Mouse (Mus musculus) hindbrain, postnatal 0 days (tissue): ENCODE data around the gene Crygb. TPM values are rescaled to one million over a fixed set of nuclear protein-coding genes. Genes with fewer than 3 reads are reported as not detected.

ENCODE experiments used
- ATAC-seq: fragments of 200-750 bp; cut with Nextera tagmentation; 2 replicates; pipeline ENCODE4 v1.8.0; 2017; ENCODE audit warnings: mild to moderate bottlenecking, moderate TSS enrichment, moderate library complexity
- DNase-seq: peaks from one replicate; pipeline ENCODE4 v3.0.0-alpha.2; 2015; ENCODE audit warnings: low spot score
- H3K27ac ChIP-seq: fragments of 300-500 bp; sonication (generic); 2 replicates; pipeline ENCODE4 v1.5.1; 2014; ENCODE audit warnings: mild to moderate bottlenecking
- H3K27me3 ChIP-seq: fragments of 300-500 bp; sonication (generic); 2 replicates; pipeline ENCODE4 v1.6.1; 2014; ENCODE audit warnings: low read length, mixed read lengths; ENCODE audit not compliant: insufficient read depth
- H3K36me3 ChIP-seq: fragments of 300-500 bp; sonication (generic); 2 replicates; pipeline ENCODE4 v1.6.1; 2014; ENCODE audit warnings: low read length, mixed read lengths; ENCODE audit not compliant: insufficient read depth
- H3K4me1 ChIP-seq: fragments of 300-500 bp; sonication (generic); 2 replicates; pipeline ENCODE4 v1.6.1; 2014; ENCODE audit warnings: antibody characterized with exemption, low read length, mixed read lengths; ENCODE audit not compliant: insufficient read depth
- H3K4me2 ChIP-seq: fragments of 300-500 bp; sonication (generic); 2 replicates; pipeline ENCODE4 v1.6.1; 2014; ENCODE audit warnings: low read depth, mild to moderate bottlenecking, low read length, moderate library complexity, mixed read lengths
- H3K4me3 ChIP-seq: fragments of 300-500 bp; sonication (generic); 2 replicates; pipeline ENCODE4 v1.5.1; 2014; ENCODE audit warnings: low read length
- H3K9ac ChIP-seq: fragments of 300-500 bp; sonication (generic); replicated peaks from 2 replicates; pipeline ENCODE4 v1.6.1; 2014; ENCODE audit warnings: mild to moderate bottlenecking, low read length, moderate library complexity, mixed read lengths
- H3K9me3 ChIP-seq: fragments of 300-500 bp; sonication (generic); 2 replicates; pipeline ENCODE4 v1.6.1; 2016; ENCODE audit warnings: low read length, mixed read lengths
- CTCF ChIP-seq: IDR thresholded peaks from 2 replicates; pipeline ENCODE4 v1.5.1; 2016; ENCODE audit warnings: antibody characterized with exemption, control low read depth, low read depth
- WGBS: fragments of 180-500 bp; shearing (Covaris S2); extraction: QIAGEN DNeasy Blood & Tissue Kit; methylation state at CpG from one replicate; pipeline ENCODE4 v1.1.7; 2014; 5-methylcytosine and 5-hydroxymethylcytosine counted together
- polyA plus RNA-seq: library from polyadenylated mRNA; unstranded; fragments of >200 nt; fragmentation: Nextera tagmentation; extraction: Ambion mirVana; gene quantifications from 2 replicates; pipeline ENCODE4 v1.2.1, GENCODE M21; 2015
- total RNA-seq: library from RNA; depleted of rRNA; stranded (reverse); fragments of >200 nt; gene quantifications from 2 replicates; pipeline ENCODE4 v1.2.3, GENCODE M21; 2014

Gene Crygb
- total and polyA plus RNA-seq, 2 experiments from 2014 or later: 0.40 TPM; not detected in 1

DNA sequence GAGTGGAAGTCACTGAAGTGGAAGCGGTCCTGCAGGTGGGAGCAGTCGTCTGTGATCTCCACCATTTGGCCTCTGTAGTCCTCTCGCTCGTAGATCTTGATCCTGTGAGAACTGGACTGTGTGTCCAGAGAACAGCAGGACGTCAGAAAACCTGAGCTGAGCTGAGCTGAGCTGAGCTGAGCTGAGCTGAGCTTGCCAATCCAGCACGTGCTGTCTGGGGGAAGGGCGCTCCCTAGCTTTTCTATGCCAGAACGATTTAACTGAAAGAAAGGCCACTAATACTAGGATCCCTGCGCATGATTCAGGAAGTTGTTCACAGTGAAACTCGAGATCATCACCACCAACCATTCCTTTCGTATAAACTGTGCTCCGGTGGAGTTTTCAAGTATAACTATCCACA is 33.3 kb downstream of the Crygb start:
- peak; percentile 53 for DNase-seq
- Histone ChIP-seq H3K27me3 (no peaks in the 10 kb centered on the region), H3K4me1 (no peaks in the 10 kb centered on the region), H3K36me3 (no peaks in the 10 kb centered on the region), H3K9me3 (no peaks in the 10 kb centered on the region), H3K9ac (no peak overlapping the region), H3K4me3 (no peak overlapping the region), H3K27ac (no peak overlapping the region), H3K4me2 (no peak overlapping the region)
- WGBS: 51% methylated on average over 11 of the region's 12 CpGs
- no peak for TF ChIP-seq CTCF
- ATAC-seq: peak; percentile 62

DNA sequence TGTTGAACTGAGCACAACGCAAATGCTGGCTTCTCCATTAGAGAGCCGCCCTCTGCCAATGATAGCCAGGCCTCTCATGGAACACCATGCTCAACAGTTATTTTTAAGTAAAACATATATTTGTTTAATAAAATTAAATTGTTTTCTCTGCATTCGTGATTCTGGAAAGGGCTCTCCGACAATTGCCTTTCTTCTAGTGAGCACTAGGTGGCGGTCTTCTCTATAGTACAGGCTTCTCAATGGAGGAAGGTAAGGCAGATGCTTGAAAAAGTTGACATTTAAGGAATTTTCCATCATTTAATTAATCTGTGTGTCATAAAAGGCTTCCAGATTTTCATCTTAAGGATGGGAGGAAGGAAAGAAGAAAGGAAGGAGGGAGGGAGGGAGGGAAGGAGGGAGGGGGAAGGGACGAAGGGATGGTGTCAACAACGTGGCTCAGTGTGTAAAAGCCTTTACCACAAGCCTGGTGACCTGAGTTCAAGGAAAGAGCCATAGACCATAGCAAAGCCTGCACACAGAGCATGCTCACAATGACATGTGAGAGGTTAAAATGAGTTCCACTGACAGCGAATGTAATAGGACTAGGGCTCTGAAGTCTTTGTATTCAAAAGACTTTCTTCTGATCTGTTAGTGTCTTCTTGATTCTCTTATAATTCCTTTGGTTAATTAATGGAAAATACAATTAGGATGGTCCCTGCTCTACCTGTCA is 35.5 kb downstream of the Crygb start:
- no peaks in the 10 kb centered on the region for H3K27me3 ChIP-seq
- no peak overlapping the region for H3K9ac ChIP-seq
- H3K4me3 ChIP-seq: no peak overlapping the region
- no peaks in the 10 kb centered on the region for H3K4me1 ChIP-seq
- H3K27ac ChIP-seq: no peak overlapping the region
- peak overlapping the region; percentile 21; the same call in 1 of the 2 replicates for H3K4me2 ChIP-seq
- 39% methylated on average over 8 of the region's 8 CpGs for WGBS
- no peak for ATAC-seq
- TF ChIP-seq CTCF: peak; percentile 72
- DNase-seq: peak; percentile 69
- H3K9me3 ChIP-seq: no peaks in the 10 kb centered on the region
- no peaks in the 10 kb centered on the region for H3K36me3 ChIP-seq

DNA sequence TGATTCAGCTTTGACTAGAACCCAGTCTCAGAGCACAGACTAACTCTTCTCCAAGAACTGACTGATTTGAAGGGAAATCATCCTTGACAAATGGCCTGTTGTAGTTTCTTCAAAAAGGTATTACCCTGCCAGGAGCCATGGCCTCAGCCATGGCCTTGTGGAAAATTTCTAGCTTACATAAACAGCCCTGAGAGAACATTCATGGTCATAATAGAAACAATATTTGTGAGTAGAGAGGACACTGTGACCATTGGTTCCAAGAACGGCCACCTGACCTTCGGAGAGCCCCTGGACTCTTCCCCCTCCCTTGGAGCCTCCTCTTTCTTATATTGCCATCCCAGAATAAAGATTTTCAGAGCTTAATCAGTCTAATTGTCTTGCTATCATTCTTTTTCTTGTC is 38.7 kb downstream of the Crygb start:
- H3K36me3 ChIP-seq: no peaks in the 10 kb centered on the region
- no peak overlapping the region for H3K27ac ChIP-seq
- TF ChIP-seq CTCF: no peak
- H3K4me3 ChIP-seq: no peak overlapping the region
- no peaks in the 10 kb centered on the region for H3K4me1 ChIP-seq
- ATAC-seq (no peak), DNase-seq (no peak)
- 81% methylated on average over 2 of the region's 2 CpGs for WGBS
- no peaks in the 10 kb centered on the region for H3K27me3 ChIP-seq
- no peak overlapping the region for H3K4me2 ChIP-seq
- H3K9me3 ChIP-seq: no peaks in the 10 kb centered on the region
- H3K9ac ChIP-seq: no peak overlapping the region

DNA sequence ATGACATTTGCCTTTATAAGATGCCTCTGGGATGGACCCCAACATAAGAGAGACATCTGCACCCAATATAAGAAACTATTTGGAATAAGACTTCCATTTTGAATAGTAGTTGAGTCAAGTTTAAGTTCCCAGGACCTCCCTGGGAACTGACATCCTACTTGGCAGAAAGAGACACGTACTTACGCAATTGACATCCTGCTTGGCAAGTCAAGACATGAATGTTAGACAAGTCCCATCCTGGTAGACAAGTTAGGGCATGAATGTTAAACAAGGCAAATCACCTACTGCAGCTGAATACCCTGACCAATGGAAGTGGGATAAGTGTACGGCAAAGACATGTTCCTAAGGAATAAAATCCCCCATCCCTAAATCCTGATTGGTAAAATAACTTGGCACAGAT is 40.3 kb downstream of the Crygb start:
- Histone ChIP-seq H3K27me3 (no peaks in the 10 kb centered on the region), H3K4me1 (no peaks in the 10 kb centered on the region), H3K36me3 (no peaks in the 10 kb centered on the region), H3K9me3 (no peaks in the 10 kb centered on the region), H3K27ac (no peak overlapping the region), H3K9ac (no peak overlapping the region), H3K4me2 (no peak overlapping the region), H3K4me3 (no peak overlapping the region)
- no peak for TF ChIP-seq CTCF
- no peak for ATAC-seq
- DNase-seq: no peak
- 93% methylated on average over 3 of the region's 3 CpGs for WGBS

DNA sequence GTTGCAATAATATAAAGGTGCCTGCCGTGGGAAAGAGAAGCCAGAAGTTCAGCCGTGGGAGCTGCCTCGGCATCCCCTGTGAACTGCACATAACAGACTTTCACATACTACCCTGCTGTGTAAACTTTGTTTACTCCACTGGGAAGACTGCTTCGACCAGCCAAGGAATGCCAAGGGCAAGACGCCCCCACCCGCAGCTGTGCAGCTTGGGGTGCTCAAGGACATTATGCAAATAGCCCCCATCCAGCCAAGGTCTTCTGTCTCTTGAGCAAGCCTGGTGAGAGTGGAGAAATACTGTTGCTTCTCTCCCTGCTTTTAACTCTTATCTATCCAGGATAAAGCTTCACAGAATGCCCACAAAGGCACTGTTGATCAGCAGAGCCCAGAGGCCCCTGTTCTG is 41.3 kb downstream of the Crygb start:
- no peak for ATAC-seq
- Histone ChIP-seq H3K27me3 (no peaks in the 10 kb centered on the region), H3K4me3 (no peak overlapping the region), H3K36me3 (no peaks in the 10 kb centered on the region), H3K4me2 (no peak overlapping the region), H3K27ac (no peak overlapping the region), H3K9me3 (no peaks in the 10 kb centered on the region), H3K4me1 (no peaks in the 10 kb centered on the region), H3K9ac (no peak overlapping the region)
- WGBS: 59% methylated on average over 6 of the region's 6 CpGs
- no peak for TF ChIP-seq CTCF
- DNase-seq: no peak

DNA sequence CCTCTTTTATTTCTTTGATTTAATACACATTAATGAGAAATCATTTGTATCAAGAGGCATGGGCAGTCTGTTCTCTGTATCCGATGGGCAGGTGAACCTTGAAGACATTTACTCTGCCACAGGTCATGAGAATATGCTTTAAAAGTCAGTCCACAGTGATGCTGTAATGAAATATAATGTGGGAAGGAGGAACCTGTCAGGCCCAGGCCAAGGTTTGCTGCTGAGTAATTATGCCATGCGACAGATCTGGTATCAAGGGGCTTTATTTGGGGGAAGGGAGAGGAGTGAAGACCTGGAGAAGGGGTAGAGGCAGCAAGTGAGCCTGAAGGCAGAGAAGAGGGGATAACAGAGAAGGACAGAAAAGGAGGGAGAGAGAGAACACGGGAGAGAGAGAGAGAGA is 42.4 kb downstream of the Crygb start:
- Histone ChIP-seq H3K9me3 (no peaks in the 10 kb centered on the region), H3K27me3 (no peaks in the 10 kb centered on the region), H3K36me3 (no peaks in the 10 kb centered on the region), H3K9ac (no peak overlapping the region), H3K27ac (no peak overlapping the region), H3K4me3 (no peak overlapping the region), H3K4me2 (no peak overlapping the region), H3K4me1 (no peaks in the 10 kb centered on the region)
- ATAC-seq (no peak), DNase-seq (no peak)
- 80% methylated on average over 3 of the region's 3 CpGs for WGBS
- TF ChIP-seq CTCF: no peak

DNA sequence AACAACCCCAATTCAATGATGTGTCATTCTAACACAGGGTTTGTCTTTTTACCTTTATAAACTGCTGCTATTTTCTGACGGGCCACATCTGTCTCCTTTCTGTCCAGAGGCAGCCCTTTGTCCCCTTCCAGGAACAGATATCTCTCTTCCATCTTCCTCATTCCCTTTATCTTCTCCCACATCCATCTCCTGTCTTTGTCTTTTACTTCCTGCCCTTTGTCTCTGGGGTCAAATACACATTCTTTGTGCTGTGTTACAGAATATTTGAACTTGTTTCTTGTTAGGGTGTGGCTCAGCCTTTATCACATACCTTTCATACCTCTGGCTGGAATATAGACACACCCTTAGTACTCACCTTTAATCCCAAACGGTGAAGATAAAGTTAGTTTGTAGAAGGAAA is 44.5 kb downstream of the Crygb start:
- H3K4me2 ChIP-seq: no peak overlapping the region
- no peak for TF ChIP-seq CTCF
- H3K27me3 ChIP-seq: no peaks in the 10 kb centered on the region
- no peaks in the 10 kb centered on the region for H3K4me1 ChIP-seq
- no peak overlapping the region for H3K9ac ChIP-seq
- DNase-seq: no peak
- no peaks in the 10 kb centered on the region for H3K9me3 ChIP-seq
- 75% methylated on average over 2 of the region's 2 CpGs for WGBS
- H3K27ac ChIP-seq: no peak overlapping the region
- H3K4me3 ChIP-seq: no peak overlapping the region
- no peaks in the 10 kb centered on the region for H3K36me3 ChIP-seq
- no peak for ATAC-seq
